Comparison of ENCODE assay signal across 16 mouse cellular contexts in genomic region chr5:114648728-114649311, GRCm38 (mm10). TPM values are rescaled to one million over a fixed set of nuclear protein-coding genes. Genes with fewer than 3 reads are reported as not detected.
DNase-seq lines count a peak whose midpoint lies in the region; ATAC-seq and TF ChIP-seq lines count a peak whose summit lies in the region.
"Had no signal": no experiment of that assay in that cellular context is flagged by ENCODE, and none has a peak within 500 bp of the region (broad histone marks: within the 10 kb centered on the region; RNA-seq: fewer than 3 reads in every experiment).

No protein-coding gene starts in this region.

- DNase-seq in forebrain, embryonic 14.5 days (ENCODE audit: low spot score), result no peak
- no peak for DNase-seq in midbrain, embryonic 10.5 days (ENCODE audit: low spot score)
- peak; percentile 68 for DNase-seq in kidney, postnatal 14 days
- no peak for DNase-seq in stomach, postnatal 0 days (ENCODE audit: low spot score)
- DNase-seq in ovary, postnatal 10 days (ENCODE audit: low spot score), result no peak
- DNase-seq in liver, embryonic 11.5 days (ENCODE audit: low spot score), result no peak
- DNase-seq: adrenal gland, adult 2 months; cerebellum, adult 11-12 months; layer of hippocampus, postnatal 36 days; liver had no signal

- no peaks in the 10 kb centered on the region for H3K9me3 ChIP-seq in forebrain, embryonic 16.5 days (ENCODE audit: control insufficient read depth, low read length)
- H3K9me3 ChIP-seq in forebrain, embryonic 14.5 days (replicated peaks; ENCODE audit: control insufficient read depth, low read length), result no peaks in the 10 kb centered on the region
- H3K9me3 ChIP-seq in midbrain, embryonic 10.5 days (replicated peaks), result no peaks in the 10 kb centered on the region
- H3K9me3 ChIP-seq in midbrain, embryonic 13.5 days, result no peaks in the 10 kb centered on the region
- no peaks in the 10 kb centered on the region for H3K9me3 ChIP-seq in stomach, postnatal 0 days (ENCODE audit: control insufficient read depth, low read length)
- H3K9me3 ChIP-seq in liver, embryonic 11.5 days (ENCODE audit: control insufficient read depth, low read length), result no peaks in the 10 kb centered on the region
- H3K9me3 ChIP-seq: forebrain, embryonic 15.5 days; G1E; megakaryocyte, embryonic 14.5 days had no signal

- H3K27me3 ChIP-seq in forebrain, embryonic 16.5 days (replicated peaks; ENCODE audit: control insufficient read depth, insufficient read depth, low read length), result no peaks in the 10 kb centered on the region; the same call in 1 of the 2 replicates
- H3K27me3 ChIP-seq in forebrain, embryonic 14.5 days (replicated peaks; ENCODE audit: control insufficient read depth, insufficient read depth, low read length), result 0 out of 2 replicates have a peak, but pooled peaks cover 6% of the 10 kb centered on the region
- peaks cover 80% of the 10 kb centered on the region for H3K27me3 ChIP-seq in midbrain, embryonic 10.5 days (ENCODE audit: low read depth, poor library complexity, severe bottlenecking)
- peaks cover 41% of the 10 kb centered on the region for H3K27me3 ChIP-seq in midbrain, embryonic 13.5 days
- no peaks in the 10 kb centered on the region for H3K27me3 ChIP-seq in stomach, postnatal 0 days (ENCODE audit: control insufficient read depth, insufficient read depth, low read length)
- peaks cover 10% of the 10 kb centered on the region for H3K27me3 ChIP-seq in liver, embryonic 11.5 days (replicated peaks; ENCODE audit: control insufficient read depth, insufficient read depth, low read length)

- H3K4me1 ChIP-seq in forebrain, embryonic 16.5 days (replicated peaks; ENCODE audit: control insufficient read depth, insufficient read depth, low read length), result peaks cover 10% of the 10 kb centered on the region
- H3K4me1 ChIP-seq in forebrain, embryonic 14.5 days (ENCODE audit: control insufficient read depth, insufficient read depth, low read length), result peaks cover 6% of the 10 kb centered on the region; the same call in 1 of the 2 replicates
- H3K4me1 ChIP-seq in midbrain, embryonic 10.5 days, result peaks cover 58% of the 10 kb centered on the region
- H3K4me1 ChIP-seq in midbrain, embryonic 13.5 days (replicated peaks), result peaks cover 36% of the 10 kb centered on the region
- H3K4me1 ChIP-seq in stomach, postnatal 0 days (replicated peaks; ENCODE audit: control insufficient read depth, insufficient read depth), result peaks cover 9% of the 10 kb centered on the region
- peaks cover 38% of the 10 kb centered on the region for H3K4me1 ChIP-seq in liver, embryonic 11.5 days (replicated peaks; ENCODE audit: control insufficient read depth, insufficient read depth, low read length)

- ATAC-seq in forebrain, embryonic 16.5 days, result no peak
- ATAC-seq in forebrain, embryonic 14.5 days, result no peak
- ATAC-seq in midbrain, embryonic 13.5 days, result no peak
- no peak for ATAC-seq in stomach, postnatal 0 days (ENCODE audit: low FRiP score, low TSS enrichment)
- no peak for ATAC-seq in liver, embryonic 11.5 days (replicated peaks; ENCODE audit: low FRiP score)
- ATAC-seq: forebrain, embryonic 15.5 days had no signal

- no peak overlapping the region for H3K4me2 ChIP-seq in forebrain, embryonic 16.5 days (ENCODE audit: low read length)
- no peak overlapping the region for H3K4me2 ChIP-seq in forebrain, embryonic 14.5 days (ENCODE audit: low read length)
- no peak overlapping the region for H3K4me2 ChIP-seq in midbrain, embryonic 13.5 days (replicated peaks)
- no peak overlapping the region for H3K4me2 ChIP-seq in stomach, postnatal 0 days (replicated peaks; ENCODE audit: low read depth)
- no peak overlapping the region for H3K4me2 ChIP-seq in liver, embryonic 11.5 days
- H3K4me2 ChIP-seq: forebrain, embryonic 15.5 days had no signal

- TF ChIP-seq EP300 in stomach, postnatal 0 days (optimal IDR thresholded peaks at IDR 0.05), result no peak

- TF ChIP-seq CTCF in stomach, postnatal 0 days (IDR thresholded peaks at IDR 0.05; ENCODE audit: low read depth), result no peak

- H3K27ac ChIP-seq in forebrain, embryonic 16.5 days (ENCODE audit: low read length), result no peak overlapping the region
- no peak overlapping the region for H3K27ac ChIP-seq in forebrain, embryonic 14.5 days (ENCODE audit: low read depth, low read length)
- 0 out of 2 replicates have a peak overlapping the region, but pooled peaks have one; percentile 1 for H3K27ac ChIP-seq in midbrain, embryonic 10.5 days (replicated peaks)
- H3K27ac ChIP-seq in midbrain, embryonic 13.5 days, result no peak overlapping the region
- peak overlapping the region; percentile 78 for H3K27ac ChIP-seq in stomach, postnatal 0 days (replicated peaks)
- no peak overlapping the region for H3K27ac ChIP-seq in liver, embryonic 11.5 days (ENCODE audit: low read depth, low read length)
- H3K27ac ChIP-seq: forebrain, embryonic 15.5 days had no signal

- no peaks in the 10 kb centered on the region for H3K36me3 ChIP-seq in forebrain, embryonic 16.5 days (ENCODE audit: control insufficient read depth, insufficient read depth)
- H3K36me3 ChIP-seq in forebrain, embryonic 14.5 days (ENCODE audit: control insufficient read depth, insufficient read depth, low read length), result no peaks in the 10 kb centered on the region
- no peaks in the 10 kb centered on the region for H3K36me3 ChIP-seq in midbrain, embryonic 10.5 days
- no peaks in the 10 kb centered on the region for H3K36me3 ChIP-seq in midbrain, embryonic 13.5 days
- H3K36me3 ChIP-seq in stomach, postnatal 0 days (ENCODE audit: control insufficient read depth, insufficient read depth, low read length), result no peaks in the 10 kb centered on the region
- no peaks in the 10 kb centered on the region for H3K36me3 ChIP-seq in liver, embryonic 11.5 days (ENCODE audit: control insufficient read depth, insufficient read depth, low read length)
- H3K36me3 ChIP-seq: forebrain, embryonic 15.5 days; G1E had no signal

- H3K9ac ChIP-seq in forebrain, embryonic 16.5 days (replicated peaks; ENCODE audit: low read depth, low read length), result 0 out of 2 replicates have a peak overlapping the region, but pooled peaks have one; percentile 7
- H3K9ac ChIP-seq in forebrain, embryonic 14.5 days (ENCODE audit: low read length), result no peak overlapping the region
- H3K9ac ChIP-seq in midbrain, embryonic 13.5 days (replicated peaks), result no peak overlapping the region
- H3K9ac ChIP-seq in stomach, postnatal 0 days (ENCODE audit: low read length), result no peak overlapping the region
- H3K9ac ChIP-seq in liver, embryonic 11.5 days (ENCODE audit: low read depth, low read length), result no peak overlapping the region
- H3K9ac ChIP-seq: forebrain, embryonic 15.5 days had no signal

- 57% methylated on average over 11 of the region's 11 CpGs for WGBS in forebrain, embryonic 16.5 days
- WGBS in forebrain, embryonic 14.5 days, result 57% methylated on average over 11 of the region's 11 CpGs
- 71% methylated on average over 11 of the region's 11 CpGs for WGBS in midbrain, embryonic 10.5 days
- WGBS in midbrain, embryonic 13.5 days, result 64% methylated on average over 11 of the region's 11 CpGs
- whole genome bisulfite sequencing in stomach, postnatal 0 days, result 59% methylated on average over 11 of the region's 11 CpGs
- 86% methylated on average over 11 of the region's 11 CpGs for WGBS in liver, embryonic 11.5 days

- H3K4me3 ChIP-seq in forebrain, embryonic 16.5 days (replicated peaks; ENCODE audit: low read length), result no peak overlapping the region
- no peak overlapping the region for H3K4me3 ChIP-seq in forebrain, embryonic 14.5 days (ENCODE audit: low read depth, low read length)
- no peak overlapping the region for H3K4me3 ChIP-seq in midbrain, embryonic 10.5 days
- no peak overlapping the region for H3K4me3 ChIP-seq in midbrain, embryonic 13.5 days (replicated peaks)
- H3K4me3 ChIP-seq in stomach, postnatal 0 days (ENCODE audit: low read depth, low read length), result no peak overlapping the region
- no peak overlapping the region for H3K4me3 ChIP-seq in liver, embryonic 11.5 days (ENCODE audit: low read depth, low read length)
- H3K4me3 ChIP-seq: forebrain, embryonic 15.5 days; megakaryocyte, embryonic 14.5 days; myocyte had no signal

RNA-seq across cellular contexts. Expression of gene Trpv4, which starts 9.4 kb away (rescaled TPM):
- polyA plus RNA-seq in forebrain, embryonic 16.5 days (2015; fragmentation: Nextera tagmentation; extraction: Ambion mirVana), result 0.75 and 1.2 TPM in 2 replicates
- polyA plus RNA-seq in forebrain, embryonic 14.5 days (2014; fragmentation: Nextera tagmentation; extraction: Ambion mirVana), result 0.55 and 0.79 TPM in 2 replicates
- 0.12 and 0.27 TPM in 2 replicates for polyA plus RNA-seq in midbrain, embryonic 10.5 days (2016; fragmentation: Nextera tagmentation; extraction: Ambion mirVana)
- 0.39 and 0.46 TPM in 2 replicates for polyA plus RNA-seq in midbrain, embryonic 13.5 days (2015; fragmentation: Nextera tagmentation; extraction: Ambion mirVana)
- polyA plus RNA-seq in stomach, postnatal 0 days (2015; fragmentation: Nextera tagmentation; extraction: Ambion mirVana), result 2.1 and 2.8 TPM in 2 replicates
- 0.56 and 0.78 TPM in 2 replicates for polyA plus RNA-seq in liver, embryonic 11.5 days (2014; fragmentation: Nextera tagmentation; extraction: Ambion mirVana)

RNA-seq across cellular contexts. Expression of gene Gltp, which starts 42.0 kb away (rescaled TPM):
- 30.8 and 32.9 TPM in 2 replicates for polyA plus RNA-seq in forebrain, embryonic 16.5 days (2015; fragmentation: Nextera tagmentation; extraction: Ambion mirVana)
- 31.2 and 32.4 TPM in 2 replicates for polyA plus RNA-seq in forebrain, embryonic 14.5 days (2014; fragmentation: Nextera tagmentation; extraction: Ambion mirVana)
- polyA plus RNA-seq in midbrain, embryonic 10.5 days (2016; fragmentation: Nextera tagmentation; extraction: Ambion mirVana), result 81.8 and 83.0 TPM in 2 replicates
- polyA plus RNA-seq in midbrain, embryonic 13.5 days (2015; fragmentation: Nextera tagmentation; extraction: Ambion mirVana), result 41.1 and 43.2 TPM in 2 replicates
- polyA plus RNA-seq in stomach, postnatal 0 days (2015; fragmentation: Nextera tagmentation; extraction: Ambion mirVana), result 482 and 496 TPM in 2 replicates
- polyA plus RNA-seq in liver, embryonic 11.5 days (2014; fragmentation: Nextera tagmentation; extraction: Ambion mirVana), result 51.3 and 53.4 TPM in 2 replicates

RNA-seq across cellular contexts. Expression of gene Tchp, which starts 58.7 kb away (rescaled TPM):
- polyA plus RNA-seq in forebrain, embryonic 16.5 days (2015; fragmentation: Nextera tagmentation; extraction: Ambion mirVana), result 12.7 and 16.0 TPM in 2 replicates
- 7.1 and 10.4 TPM in 2 replicates for polyA plus RNA-seq in forebrain, embryonic 14.5 days (2014; fragmentation: Nextera tagmentation; extraction: Ambion mirVana)
- polyA plus RNA-seq in midbrain, embryonic 10.5 days (2016; fragmentation: Nextera tagmentation; extraction: Ambion mirVana), result 19.4 and 22.0 TPM in 2 replicates
- polyA plus RNA-seq in midbrain, embryonic 13.5 days (2015; fragmentation: Nextera tagmentation; extraction: Ambion mirVana), result 18.5 and 19.7 TPM in 2 replicates
- 4.6 and 5.8 TPM in 2 replicates for polyA plus RNA-seq in stomach, postnatal 0 days (2015; fragmentation: Nextera tagmentation; extraction: Ambion mirVana)
- polyA plus RNA-seq in liver, embryonic 11.5 days (2014; fragmentation: Nextera tagmentation; extraction: Ambion mirVana), result 7.9 and 11.4 TPM in 2 replicates

Comparison
In these comparisons a context has a peak if more than half of its experiments do, and no peak if none do; other contexts are left out.
1. H3K27ac ChIP-seq: peak in midbrain, embryonic 10.5 days (single experiment) and stomach, postnatal 0 days (single experiment); none in forebrain, embryonic 16.5 days (single experiment), forebrain, embryonic 14.5 days (single experiment), midbrain, embryonic 13.5 days (single experiment) and liver, embryonic 11.5 days (single experiment).